Comparison of ENCODE assay signal across 20 mouse cellular contexts in the genomic region with DNA sequence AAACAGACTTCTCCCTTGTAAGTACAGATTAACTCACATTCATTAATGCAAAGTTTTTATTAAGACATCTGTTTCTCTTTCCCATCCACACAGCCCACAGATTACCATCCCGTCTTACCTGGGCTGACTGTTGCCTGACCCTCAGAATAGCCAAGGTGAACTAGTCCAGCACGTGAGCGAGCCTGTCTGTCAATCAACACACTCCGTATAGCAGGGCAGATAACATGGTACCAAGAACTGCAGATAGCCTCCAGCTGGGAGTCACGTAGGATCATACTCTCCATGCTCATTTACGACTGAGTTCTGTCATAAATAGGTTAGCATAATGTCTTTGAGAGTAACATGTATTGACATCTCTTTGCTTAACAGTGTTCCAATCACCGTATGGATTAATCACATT. TPM values are rescaled to one million over a fixed set of nuclear protein-coding genes. Genes with fewer than 3 reads are reported as not detected.
"Had no signal": no experiment of that assay in that cellular context is flagged by ENCODE, and none has a peak within 500 bp of the region (broad histone marks: within the 10 kb centered on the region; RNA-seq: fewer than 3 reads in every experiment).

A gene (minus strand): TSS at position 118 of the 400 bp plus-strand sequence.

- H3K27me3 ChIP-seq: liver, embryonic 13.5 days had no signal

- H3K36me3 ChIP-seq: liver, embryonic 13.5 days had no signal

- H3K9ac ChIP-seq: liver, embryonic 13.5 days had no signal

- H3K4me3 ChIP-seq: left cerebral cortex, adult 2 months; liver, embryonic 13.5 days had no signal

- DNase-seq: kidney, postnatal 10 days; kidney, postnatal 36 days; layer of hippocampus, postnatal 36 days; liver, embryonic 13.5 days; lung, adult 2 months; lung, postnatal 14 days; lung, postnatal 4 days; midbrain, embryonic 14.5 days; thymus, postnatal 25 days had no signal

- H3K27ac ChIP-seq: left cerebral cortex, adult 2 months; liver, embryonic 13.5 days had no signal

- H3K9me3 ChIP-seq: liver, embryonic 13.5 days had no signal

- H3K4me2 ChIP-seq: liver, embryonic 13.5 days; midbrain, embryonic 11.5 days had no signal

RNA-seq across cellular contexts. Expression of the gene that starts here (rescaled TPM):
- total RNA-seq: layer of hippocampus, adult 8-10 months; layer of hippocampus, postnatal 10 days; left cerebral cortex, adult 2 months; left cerebral cortex, postnatal 36 days; megakaryocyte-erythroid progenitor cell, adult 5-6 weeks; midbrain, postnatal 0 days had no signal
- polyA plus RNA-seq: limb, embryonic 11.5 days; liver, embryonic 13.5 days; neural tube, embryonic 11.5 days; small intestine, adult 2 months; spleen, adult 2 months had no signal
